Mouse (Mus musculus) forebrain, postnatal 0 days (tissue): Measurements from ENCODE around the gene Rsrp1. TPM values are rescaled to one million over a fixed set of nuclear protein-coding genes. Genes with fewer than 3 reads are reported as not detected.
A peak's percentile ranks its signal among the peaks of the same experiment; 100 is the strongest.

Source experiments
- ATAC-seq: fragments of 200-750 bp; cut with Nextera tagmentation; 2 replicates; pipeline ENCODE4 v1.8.0; 2017; ENCODE audit warnings: mild to moderate bottlenecking, moderate library complexity
- DNase-seq: peaks from one replicate; pipeline ENCODE4 v3.0.0-alpha.2; 2015
- H3K27ac ChIP-seq: fragments of 300-500 bp; sonication (generic); 2 replicates; pipeline ENCODE4 v1.5.1; 2014; ENCODE audit warnings: low read depth, mild to moderate bottlenecking, antibody characterized with exemption, low read length, moderate library complexity, mixed read lengths
- H3K27me3 ChIP-seq: fragments of 300-500 bp; sonication (generic); 2 replicates; pipeline ENCODE4 v1.6.1; 2014; ENCODE audit warnings: mild to moderate bottlenecking, low read length, mixed read lengths; ENCODE audit not compliant: insufficient read depth
- H3K36me3 ChIP-seq: fragments of 300-500 bp; sonication (generic); 2 replicates; pipeline ENCODE4 v1.6.1; 2014; ENCODE audit warnings: mild to moderate bottlenecking, moderate library complexity; ENCODE audit not compliant: insufficient read depth
- H3K4me1 ChIP-seq: fragments of 300-500 bp; sonication (generic); 2 replicates; pipeline ENCODE4 v1.6.1; 2014; ENCODE audit warnings: antibody characterized with exemption; ENCODE audit not compliant: insufficient read depth
- H3K4me2 ChIP-seq: fragments of 300-500 bp; sonication (generic); 2 replicates; pipeline ENCODE4 v1.6.1; 2014; ENCODE audit warnings: low read depth, mild to moderate bottlenecking, moderate library complexity
- H3K4me3 ChIP-seq: fragments of 300-500 bp; sonication (generic); 2 replicates; pipeline ENCODE4 v1.5.1; 2014; ENCODE audit warnings: low read depth, low read length, mixed read lengths
- H3K9ac ChIP-seq: fragments of 300-500 bp; sonication (generic); 2 replicates; pipeline ENCODE4 v1.6.1; 2014; ENCODE audit warnings: mild to moderate bottlenecking
- H3K9me3 ChIP-seq: fragments of 300-500 bp; sonication (generic); 2 replicates; pipeline ENCODE4 v1.6.1; 2016; ENCODE audit warnings: low read length
- CTCF ChIP-seq: sonication (generic); IDR thresholded peaks from 2 replicates; pipeline ENCODE4 v1.5.1; 2016; ENCODE audit warnings: antibody characterized with exemption, control low read depth, low read depth
- WGBS: fragments of 180-500 bp; shearing (Covaris S2); extraction: QIAGEN DNeasy Blood & Tissue Kit; methylation state at CpG from one replicate; pipeline ENCODE4 v1.1.7; 2014; 5-methylcytosine and 5-hydroxymethylcytosine counted together
- polyA plus RNA-seq: library from polyadenylated mRNA; unstranded; fragments of >200 nt; fragmentation: Nextera tagmentation; extraction: Ambion mirVana; gene quantifications from 2 replicates; pipeline ENCODE4 v1.2.1, GENCODE M21; 2015
- total RNA-seq: library from RNA; depleted of rRNA; stranded (reverse); fragments of >200 nt; gene quantifications from 2 replicates; pipeline ENCODE4 v1.2.3, GENCODE M21; 2014

Gene Rsrp1
- total and polyA plus RNA-seq, 2 experiments from 2014 or later: 95.4 to 225 TPM

GRCm38 (mm10) chr4:134914864-134915209 lies 8.6 kb upstream of the Rsrp1 start, which contains the start of gene Tmem50a:
Gene Tmem50a (minus strand): TSS chr4:134915024.
- H3K27ac ChIP-seq: peak within 1 kb of the TSS; percentile 94
- WGBS: under 1% methylated on average over 25 of the region's 25 CpGs
- no peaks in the 10 kb centered on the region for H3K27me3 ChIP-seq
- peak within 1 kb of the TSS; percentile 58 for H3K4me2 ChIP-seq
- H3K36me3 ChIP-seq: peaks cover 13% of the 10 kb centered on the region; the same call in 1 of the 2 replicates
- peak within 1 kb of the TSS; percentile 79 for H3K4me3 ChIP-seq
- H3K9me3 ChIP-seq: no peaks in the 10 kb centered on the region
- DNase-seq: peak; percentile 95
- H3K4me1 ChIP-seq: 0 out of 2 replicates have a peak, but pooled peaks cover 4% of the 10 kb centered on the region
- no peak for TF ChIP-seq CTCF
- peak; percentile 96 for ATAC-seq
- H3K9ac ChIP-seq: peak within 1 kb of the TSS; percentile 80

GRCm38 (mm10) chr4:134915223-134916050 lies 8.0 kb upstream of the Rsrp1 start:
- WGBS: 52% methylated on average over 14 of the region's 14 CpGs
- H3K27ac ChIP-seq: peak overlapping the region; percentile 94; the same call in 1 of the 2 replicates

DNA sequence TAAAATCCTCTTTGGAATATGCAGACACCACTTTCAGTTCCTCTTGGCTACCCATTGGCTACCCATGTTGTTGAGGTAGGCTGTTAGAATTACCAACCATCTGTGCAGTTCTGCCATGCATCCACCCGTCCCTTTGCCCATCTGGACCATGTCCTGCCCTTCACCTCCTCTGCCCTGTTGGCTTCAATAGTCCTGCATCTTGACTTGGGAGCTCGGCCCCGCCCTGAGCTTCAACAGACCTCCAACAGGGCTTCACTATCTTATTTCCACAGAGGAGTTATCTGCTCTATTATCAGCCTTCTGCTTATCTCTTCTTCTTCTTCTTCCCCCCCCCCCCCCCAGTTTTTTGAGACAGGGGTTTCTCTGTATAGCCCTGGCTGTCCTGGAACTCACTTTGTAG lies 6.2 kb upstream of the Rsrp1 start:
- Histone ChIP-seq H3K9me3 (no peaks in the 10 kb centered on the region), H3K4me1 (0 out of 2 replicates have a peak, but pooled peaks cover 4% of the 10 kb centered on the region), H3K4me2 (no peak overlapping the region), H3K27ac (no peak overlapping the region), H3K27me3 (no peaks in the 10 kb centered on the region), H3K9ac (no peak overlapping the region), H3K36me3 (peaks cover 4% of the 10 kb centered on the region; the same call in 1 of the 2 replicates), H3K4me3 (no peak overlapping the region)
- DNase-seq (no peak), ATAC-seq (no peak)
- no peak for TF ChIP-seq CTCF
- WGBS: 70% methylated on average over 3 of the region's 3 CpGs

More at GRCm38 (mm10) chr4:134915223-134916050, 8.0 kb upstream of the Rsrp1 start:
- Histone ChIP-seq H3K27me3 (no peaks in the 10 kb centered on the region), H3K36me3 (peaks cover 11% of the 10 kb centered on the region; the same call in 1 of the 2 replicates), H3K4me2 (peak overlapping the region; percentile 58), H3K9me3 (no peaks in the 10 kb centered on the region), H3K4me3 (peak overlapping the region; percentile 79), H3K9ac (peak overlapping the region; percentile 80), H3K4me1 (0 out of 2 replicates have a peak, but pooled peaks cover 4% of the 10 kb centered on the region)
- peak; percentile 23 for ATAC-seq
- TF ChIP-seq CTCF: no peak
- DNase-seq: no peak

DNA sequence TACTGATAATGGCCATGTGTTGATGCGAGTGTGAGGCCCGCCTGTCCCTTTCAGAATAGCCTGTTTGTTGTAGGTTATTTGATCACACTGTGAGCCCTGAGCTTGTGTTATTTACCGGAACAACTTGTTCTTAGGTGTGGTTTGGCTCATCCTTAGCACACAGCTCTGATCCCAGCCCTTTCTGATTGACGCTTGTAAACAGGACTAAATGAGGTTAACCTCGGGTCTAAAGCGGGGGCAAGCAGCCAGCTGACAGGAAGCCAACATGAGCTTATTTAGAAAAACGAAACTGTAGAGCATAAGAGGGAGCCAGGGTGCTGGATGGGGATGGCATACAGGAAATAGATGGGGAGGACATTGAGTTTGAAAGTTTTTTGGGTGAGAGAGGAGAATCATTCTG lies 5.0 kb upstream of the Rsrp1 start:
- WGBS: 51% methylated on average over 7 of the region's 7 CpGs
- H3K4me3 ChIP-seq: no peak overlapping the region

DNA sequence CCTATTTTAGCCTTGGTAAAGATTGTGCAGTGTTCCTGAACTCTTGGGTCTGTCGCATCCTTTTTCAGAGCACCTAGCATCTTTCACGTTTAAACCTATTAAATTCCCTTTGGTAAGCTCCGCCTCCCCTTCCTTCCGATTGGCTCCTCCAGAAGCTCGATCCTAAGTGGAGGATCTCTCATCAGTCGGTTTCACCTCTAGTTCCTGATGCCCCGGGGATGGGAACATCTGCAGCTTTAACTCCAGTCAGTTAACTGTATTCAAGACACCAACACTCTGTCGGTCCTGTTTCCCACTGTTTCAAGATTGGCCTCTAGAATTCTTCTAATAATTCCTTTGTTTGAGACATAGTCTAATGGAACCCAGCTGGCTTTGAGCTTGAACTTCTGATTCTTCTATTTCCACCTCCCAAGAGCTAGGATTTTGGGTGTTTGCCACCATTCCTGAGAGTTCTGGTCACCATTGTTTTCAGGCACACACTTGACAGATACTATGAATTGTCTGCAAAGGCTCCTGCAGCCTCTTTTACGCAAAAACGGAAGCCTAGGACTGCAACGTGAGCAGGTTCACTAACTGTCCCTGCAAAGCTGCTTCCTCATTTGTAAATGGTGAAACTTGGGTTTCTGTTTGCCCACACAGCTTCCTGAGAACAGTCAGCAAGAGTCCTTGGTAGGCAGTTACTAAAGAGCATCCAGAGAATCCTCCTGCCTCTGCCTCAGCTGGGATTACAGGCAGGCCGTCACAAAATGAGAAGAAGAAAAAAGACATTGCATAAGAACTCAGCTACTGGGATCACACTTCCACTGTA lies 3.5 kb upstream of the Rsrp1 start:
- DNase-seq: no peak
- Histone ChIP-seq H3K4me2 (no peak overlapping the region), H3K36me3 (no peaks in the 10 kb centered on the region), H3K27ac (no peak overlapping the region), H3K9ac (no peak overlapping the region), H3K9me3 (no peaks in the 10 kb centered on the region), H3K4me1 (peaks cover 9% of the 10 kb centered on the region; the same call in 1 of the 2 replicates), H3K27me3 (no peaks in the 10 kb centered on the region), H3K4me3 (no peak overlapping the region)
- no peak for TF ChIP-seq CTCF
- no peak for ATAC-seq
- 41% methylated on average over 12 of the region's 12 CpGs for WGBS

More for the DNA sequence above, 5.0 kb upstream of the Rsrp1 start:
- no peak overlapping the region for H3K4me2 ChIP-seq
- no peak for ATAC-seq
- no peak overlapping the region for H3K9ac ChIP-seq
- no peak for DNase-seq
- H3K27me3 ChIP-seq: no peaks in the 10 kb centered on the region
- no peaks in the 10 kb centered on the region for H3K36me3 ChIP-seq
- H3K9me3 ChIP-seq: no peaks in the 10 kb centered on the region
- TF ChIP-seq CTCF: no peak
- H3K27ac ChIP-seq: no peak overlapping the region
- 0 out of 2 replicates have a peak, but pooled peaks cover 4% of the 10 kb centered on the region for H3K4me1 ChIP-seq

DNA sequence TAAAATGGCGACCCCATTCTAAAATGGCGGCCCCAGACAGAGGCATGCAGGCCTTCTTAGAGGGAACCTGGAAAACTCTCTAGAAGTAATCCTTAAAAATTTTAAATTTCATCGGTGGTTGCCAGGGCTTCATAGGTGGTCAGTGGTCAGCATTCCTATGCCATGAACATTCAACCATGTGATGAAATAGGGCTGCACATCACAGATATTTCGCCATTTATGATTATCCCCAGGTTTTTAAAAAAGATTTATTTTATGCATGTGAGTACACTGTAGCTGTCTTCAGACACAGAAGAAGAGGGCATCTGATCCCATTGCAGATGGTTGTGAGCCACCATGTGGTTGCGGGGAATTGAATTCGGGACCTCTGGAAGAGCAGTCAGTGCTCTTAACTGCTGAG lies 2.8 kb upstream of the Rsrp1 start:
- DNase-seq (no peak), ATAC-seq (no peak)
- no peak for TF ChIP-seq CTCF
- Histone ChIP-seq H3K4me2 (no peak overlapping the region), H3K4me3 (no peak overlapping the region), H3K36me3 (peaks cover 6% of the 10 kb centered on the region), H3K4me1 (peaks cover 10% of the 10 kb centered on the region), H3K27ac (no peak overlapping the region), H3K27me3 (no peaks in the 10 kb centered on the region), H3K9me3 (no peaks in the 10 kb centered on the region), H3K9ac (no peak overlapping the region)
- 96% methylated on average over 6 of the region's 6 CpGs for WGBS
